Mouse (Mus musculus): ENCODE results near the gene Cfap61. TPM values are rescaled to one million over a fixed set of nuclear protein-coding genes. Genes with fewer than 3 reads are reported as not detected.

Cfap61 gene
- polyA plus RNA-seq (2014; fragmentation: Illumina TruSeq; extraction: RNeasy Lipid Tissue Mini Kit (QIAGEN cat#74804); ENCODE audit: low read depth, low replicate concordance): not detected

DNA sequence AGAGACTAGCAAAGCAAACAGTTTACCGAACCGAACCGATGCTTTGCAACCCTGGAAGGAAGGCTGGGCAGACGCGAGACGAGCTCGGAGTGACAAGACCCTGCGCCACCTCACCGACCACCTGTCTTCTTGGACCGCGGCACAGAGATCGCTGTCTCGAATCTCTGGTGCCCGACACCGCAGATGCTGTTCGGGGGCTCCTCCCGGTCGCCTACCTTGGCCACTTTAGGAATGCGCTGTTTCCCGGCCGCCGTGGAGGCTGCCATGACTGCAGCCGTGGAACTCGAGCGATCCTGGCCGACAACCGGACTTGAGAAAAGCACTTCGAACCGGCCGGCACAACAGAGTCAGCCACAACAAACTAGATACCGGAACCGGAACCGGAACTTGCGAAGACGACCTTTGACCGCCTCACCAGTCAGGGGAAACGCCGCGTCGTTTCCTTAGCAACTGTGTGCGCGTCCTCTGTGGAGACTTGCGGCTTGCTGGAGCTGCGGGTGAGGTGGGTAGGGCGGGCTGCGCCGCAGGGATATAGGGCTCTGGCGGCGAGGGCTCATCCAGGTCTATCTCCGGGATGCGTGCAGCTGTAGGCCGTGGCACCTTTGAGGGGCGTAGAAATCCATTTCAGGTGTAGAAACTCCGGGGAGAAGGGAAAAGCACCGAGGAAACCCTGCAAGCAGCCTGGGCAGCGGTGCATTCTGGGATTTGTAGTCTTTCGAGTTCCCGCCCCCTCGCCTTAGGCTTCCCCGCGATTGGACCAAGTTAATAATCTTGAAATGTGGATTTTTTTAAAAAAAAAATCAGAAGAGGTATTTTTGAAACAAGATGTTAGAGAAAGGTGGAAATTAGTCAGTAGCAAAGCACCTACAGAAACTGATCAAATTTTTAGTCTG is at the start of gene Cfap61, which contains the start of gene Crnkl1:
Cfap61 (plus strand) TSS at position 446 of the 893 bp plus-strand sequence.
Crnkl1 (minus strand) TSS at position 676 of the 893 bp plus-strand sequence.

DNA sequence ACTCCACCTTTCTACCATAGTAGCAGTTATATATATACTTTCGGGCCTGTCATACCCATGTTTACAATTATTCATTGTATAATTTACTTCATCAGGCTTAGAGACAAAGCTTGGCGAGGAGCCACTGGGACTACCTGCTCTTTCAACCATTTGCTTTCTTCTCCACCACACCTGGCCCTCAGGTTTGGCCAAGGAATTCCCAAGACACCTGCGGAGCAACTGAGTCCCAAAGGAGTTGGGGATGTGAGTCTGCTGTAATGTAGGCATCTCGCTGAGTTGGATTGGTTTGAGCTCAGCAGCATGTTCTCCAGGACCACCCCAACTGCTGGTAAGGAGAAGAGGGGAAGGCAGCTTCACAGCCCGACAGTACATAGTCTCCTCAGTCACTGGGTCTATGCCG is 32.7 kb upstream of the Cfap61 start, which contains the start of gene Naa20:
Naa20 (plus strand) TSS at position 239 of the 400 bp plus-strand sequence.

DNA sequence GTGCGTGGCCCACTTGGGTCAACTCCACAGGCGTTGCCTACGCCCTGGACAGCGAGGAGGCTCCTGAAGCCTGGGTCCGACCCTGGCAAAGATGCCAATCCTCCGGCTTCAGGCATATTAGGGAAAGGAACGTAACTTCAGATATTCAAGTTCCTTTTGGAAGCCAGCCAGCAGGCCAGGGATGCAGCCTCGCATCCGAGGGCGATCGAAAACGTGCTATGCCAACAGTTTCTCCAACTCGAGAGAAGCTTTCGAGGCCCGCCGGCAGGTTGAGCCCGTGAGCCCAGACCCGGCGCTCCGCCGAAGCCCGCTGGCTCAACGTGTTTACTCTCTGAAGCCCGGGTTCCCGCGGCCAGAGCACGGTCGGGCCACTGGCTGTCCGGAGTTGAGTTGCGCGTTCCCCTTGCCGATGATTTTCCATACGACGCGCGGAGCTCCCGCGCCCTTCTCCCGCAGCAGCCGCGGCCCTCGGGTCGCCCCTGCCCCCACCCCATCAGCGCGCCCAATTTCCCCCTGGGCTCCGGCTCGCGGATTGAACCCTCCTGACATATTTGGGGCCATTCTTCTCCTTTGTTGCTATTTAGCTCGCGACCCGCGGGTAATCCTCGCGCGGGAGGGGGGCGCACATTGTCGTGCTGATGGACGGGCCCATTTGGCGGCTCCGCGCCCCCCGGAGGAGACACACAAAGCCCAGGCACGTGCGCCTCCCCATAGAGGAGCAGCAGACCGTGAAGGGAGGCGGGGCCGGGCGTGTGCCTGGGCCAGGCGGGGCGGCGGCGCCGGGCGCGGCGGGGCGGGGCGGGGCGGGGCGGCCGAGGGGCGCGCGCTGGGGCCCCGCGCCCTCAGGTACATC is 286.7 kb downstream of the Cfap61 start, which contains the start of gene Insm1:
Insm1 (plus strand) TSS at position 846 of the 853 bp plus-strand sequence.

Other genes starting within 250 kb of the Cfap61 start
- 42.6 TPM for gene Naa20, start 32.7 kb upstream of the Cfap61 start, polyA plus RNA-seq (2014; fragmentation: Illumina TruSeq; extraction: RNeasy Lipid Tissue Mini Kit (QIAGEN cat#74804); ENCODE audit: low read depth, low replicate concordance)
- gene Crnkl1, start 230 bp downstream of the Cfap61 start, polyA plus RNA-seq (2014; fragmentation: Illumina TruSeq; extraction: RNeasy Lipid Tissue Mini Kit (QIAGEN cat#74804); ENCODE audit: low read depth, low replicate concordance): 17.3 TPM